Mouse (Mus musculus): ENCODE data around the gene Rsph14. TPM values are rescaled to one million over a fixed set of nuclear protein-coding genes. Genes with fewer than 3 reads are reported as not detected.

Gene Rsph14
- polyA plus RNA-seq, 1 experiment from 2014 or later, result not detected

DNA sequence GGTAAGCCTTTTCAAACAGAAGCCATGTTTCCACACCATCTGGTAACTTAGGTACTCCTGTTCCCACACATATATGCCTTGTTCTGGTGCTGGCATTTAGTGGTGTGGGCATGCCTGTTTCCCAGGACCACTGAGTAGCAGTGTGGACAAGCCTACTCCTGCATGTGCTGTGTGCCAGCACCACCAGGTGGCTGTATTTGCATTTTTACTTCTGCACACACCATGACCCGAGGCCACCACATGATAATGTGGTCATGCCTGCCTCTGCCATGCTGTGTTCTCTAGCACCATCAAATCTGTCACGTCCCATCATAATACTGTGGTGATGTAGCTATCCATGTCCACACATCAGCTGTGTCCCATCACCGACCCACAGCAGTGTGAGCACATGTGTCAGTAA lies 93.1 kb downstream of the Rsph14 start:
- H3K27me3 ChIP-seq (ENCODE audit: control insufficient read depth, insufficient read depth, low read length), result no peaks in the 10 kb centered on the region
- no peak for ATAC-seq (replicated peaks; ENCODE audit: insufficient number of reproducible peaks, low FRiP score, low TSS enrichment)

DNA sequence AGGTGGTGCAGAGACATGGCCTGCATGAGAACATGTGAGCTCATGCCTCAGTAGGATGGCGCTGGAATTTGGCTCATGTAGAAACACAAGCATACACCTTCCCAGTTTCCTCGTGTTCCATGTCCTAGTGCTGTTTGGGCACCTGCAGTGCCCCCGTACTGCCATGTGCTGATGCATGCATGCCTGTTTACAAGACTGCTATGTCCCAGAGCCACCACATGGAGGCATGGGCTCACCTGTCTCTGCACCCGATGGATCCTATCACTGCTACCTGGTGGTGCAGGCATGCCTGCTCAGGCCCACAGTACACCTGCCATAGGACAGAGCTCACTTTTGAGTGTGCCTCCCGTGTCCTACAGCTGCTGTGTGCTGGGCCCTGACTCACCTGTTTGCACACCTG lies 94.0 kb downstream of the Rsph14 start:
- WGBS (ENCODE audit: insufficient replicate concordance), result 61% methylated on average over 5 of the region's 5 CpGs

More for the DNA sequence above, 93.1 kb downstream of the Rsph14 start:
- H3K9ac ChIP-seq (ENCODE audit: low read depth, low read length), result no peak overlapping the region
- WGBS (ENCODE audit: insufficient replicate concordance), result 57% methylated on average over 3 of the region's 3 CpGs
- no peak overlapping the region for H3K4me2 ChIP-seq
- H3K4me1 ChIP-seq (ENCODE audit: control insufficient read depth, insufficient read depth, low read length), result no peaks in the 10 kb centered on the region
- H3K9me3 ChIP-seq (replicated peaks; ENCODE audit: control insufficient read depth, low read length), result no peaks in the 10 kb centered on the region
- no peak overlapping the region for H3K4me3 ChIP-seq (ENCODE audit: low read depth, low read length)
- H3K27ac ChIP-seq (ENCODE audit: low read depth, low read length), result no peak overlapping the region
- no peaks in the 10 kb centered on the region for H3K36me3 ChIP-seq (ENCODE audit: control insufficient read depth, insufficient read depth, low read length)

DNA sequence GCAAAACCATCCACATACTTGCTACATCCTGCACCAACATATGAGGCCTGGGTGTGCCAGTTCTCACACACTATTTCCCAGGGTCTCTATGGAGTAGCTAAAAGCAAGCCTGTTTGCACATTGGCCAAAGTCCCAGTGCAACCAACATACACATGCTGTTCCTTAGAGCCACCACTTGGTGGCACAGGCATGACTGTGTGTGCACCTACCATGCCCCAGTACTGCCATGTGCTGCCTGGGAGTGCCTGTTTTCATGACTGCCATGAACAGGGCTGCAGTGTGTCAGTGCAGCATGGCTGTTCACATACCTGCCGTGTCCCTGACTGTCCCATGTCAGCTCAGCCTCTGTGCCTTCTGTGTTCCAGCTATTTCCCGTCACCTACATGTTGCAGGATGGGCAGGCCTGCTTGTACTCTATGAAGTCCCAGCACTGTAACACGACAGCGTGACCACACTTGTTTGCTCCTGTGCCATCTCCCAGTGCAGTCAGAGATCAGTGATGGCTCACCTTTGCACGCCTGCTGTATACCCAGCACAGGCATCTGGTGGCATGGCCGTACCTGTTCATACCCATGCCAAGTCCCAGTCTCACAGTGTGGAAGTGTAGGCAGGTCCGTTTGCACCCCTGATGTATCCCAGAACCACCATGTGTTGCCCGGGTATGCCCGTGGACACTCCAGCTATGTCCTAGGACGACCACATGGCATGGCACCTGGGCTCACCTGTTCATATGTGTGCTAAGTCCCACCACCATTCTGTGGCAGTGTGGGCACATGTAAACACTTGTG lies 95.2 kb downstream of the Rsph14 start:
- Histone ChIP-seq H3K9me3 (replicated peaks; ENCODE audit: control insufficient read depth, low read length) (no peaks in the 10 kb centered on the region), H3K36me3 (ENCODE audit: control insufficient read depth, insufficient read depth, low read length) (no peaks in the 10 kb centered on the region), H3K4me2 (no peak overlapping the region), H3K4me1 (ENCODE audit: control insufficient read depth, insufficient read depth, low read length) (no peaks in the 10 kb centered on the region), H3K4me3 (ENCODE audit: low read depth, low read length) (no peak overlapping the region), H3K27ac (ENCODE audit: low read depth, low read length) (no peak overlapping the region), H3K9ac (ENCODE audit: low read depth, low read length) (no peak overlapping the region), H3K27me3 (ENCODE audit: control insufficient read depth, insufficient read depth, low read length) (no peaks in the 10 kb centered on the region)
- ATAC-seq (replicated peaks; ENCODE audit: insufficient number of reproducible peaks, low FRiP score, low TSS enrichment), result no peak
- WGBS (ENCODE audit: insufficient replicate concordance), result 77% methylated on average over 10 of the region's 10 CpGs

More for the DNA sequence above, 94.0 kb downstream of the Rsph14 start:
- Histone ChIP-seq H3K4me1 (ENCODE audit: control insufficient read depth, insufficient read depth, low read length) (no peaks in the 10 kb centered on the region), H3K36me3 (ENCODE audit: control insufficient read depth, insufficient read depth, low read length) (no peaks in the 10 kb centered on the region), H3K4me3 (ENCODE audit: low read depth, low read length) (no peak overlapping the region), H3K27ac (ENCODE audit: low read depth, low read length) (no peak overlapping the region), H3K9ac (ENCODE audit: low read depth, low read length) (no peak overlapping the region), H3K4me2 (no peak overlapping the region), H3K27me3 (ENCODE audit: control insufficient read depth, insufficient read depth, low read length) (no peaks in the 10 kb centered on the region), H3K9me3 (replicated peaks; ENCODE audit: control insufficient read depth, low read length) (no peaks in the 10 kb centered on the region)
- ATAC-seq (replicated peaks; ENCODE audit: insufficient number of reproducible peaks, low FRiP score, low TSS enrichment), result no peak

DNA sequence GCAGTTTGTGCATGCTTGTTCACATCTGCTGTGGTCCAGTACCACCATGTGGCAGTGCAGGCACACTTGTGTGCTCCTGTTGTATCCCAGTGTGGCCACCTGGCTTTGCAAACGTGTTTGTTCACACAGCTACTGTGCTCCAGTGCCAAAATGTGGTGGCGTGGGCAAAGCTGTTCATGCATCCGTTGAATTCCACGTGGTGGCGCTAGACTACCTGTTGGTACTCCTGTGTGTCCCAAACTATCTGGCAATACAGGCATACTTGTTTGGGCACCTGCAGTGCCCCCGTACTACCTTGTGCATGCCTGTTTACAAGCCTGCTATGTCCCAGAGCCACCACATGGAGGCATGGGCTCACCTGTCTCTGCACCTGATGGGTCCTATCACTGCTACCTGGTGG lies 97.4 kb downstream of the Rsph14 start:
- Histone ChIP-seq H3K9ac (ENCODE audit: low read depth, low read length) (no peak overlapping the region), H3K27ac (ENCODE audit: low read depth, low read length) (no peak overlapping the region), H3K4me3 (ENCODE audit: low read depth, low read length) (no peak overlapping the region), H3K36me3 (ENCODE audit: control insufficient read depth, insufficient read depth, low read length) (no peaks in the 10 kb centered on the region), H3K27me3 (ENCODE audit: control insufficient read depth, insufficient read depth, low read length) (no peaks in the 10 kb centered on the region), H3K4me2 (no peak overlapping the region), H3K4me1 (ENCODE audit: control insufficient read depth, insufficient read depth, low read length) (no peaks in the 10 kb centered on the region), H3K9me3 (replicated peaks; ENCODE audit: control insufficient read depth, low read length) (no peaks in the 10 kb centered on the region)
- 30% methylated on average over 6 of the region's 6 CpGs for WGBS (ENCODE audit: insufficient replicate concordance)
- ATAC-seq (replicated peaks; ENCODE audit: insufficient number of reproducible peaks, low FRiP score, low TSS enrichment), result no peak

DNA sequence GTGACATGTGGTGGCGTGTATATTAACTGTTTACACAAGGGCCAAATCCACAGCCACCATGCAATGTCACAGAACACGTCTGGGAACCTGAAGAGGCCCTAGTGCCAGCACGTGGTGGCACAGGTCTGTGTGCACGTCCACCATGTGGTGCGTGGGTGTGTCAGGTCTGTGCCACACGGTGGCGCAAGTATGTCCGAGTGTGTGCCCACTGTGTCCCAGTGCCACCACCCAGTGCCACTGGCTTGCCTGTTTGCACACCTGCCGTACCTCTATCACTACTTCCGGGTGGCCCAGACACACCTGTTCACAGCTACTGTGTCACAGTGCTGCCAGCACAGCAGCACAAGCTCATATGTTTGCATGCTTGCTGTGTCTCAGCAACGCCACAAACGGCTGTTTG lies 97.9 kb downstream of the Rsph14 start:
- Histone ChIP-seq H3K9ac (ENCODE audit: low read depth, low read length) (no peak overlapping the region), H3K36me3 (ENCODE audit: control insufficient read depth, insufficient read depth, low read length) (no peaks in the 10 kb centered on the region), H3K4me1 (ENCODE audit: control insufficient read depth, insufficient read depth, low read length) (no peaks in the 10 kb centered on the region), H3K27ac (ENCODE audit: low read depth, low read length) (no peak overlapping the region), H3K4me2 (no peak overlapping the region), H3K4me3 (ENCODE audit: low read depth, low read length) (no peak overlapping the region), H3K27me3 (ENCODE audit: control insufficient read depth, insufficient read depth, low read length) (no peaks in the 10 kb centered on the region), H3K9me3 (replicated peaks; ENCODE audit: control insufficient read depth, low read length) (no peaks in the 10 kb centered on the region)
- ATAC-seq (replicated peaks; ENCODE audit: insufficient number of reproducible peaks, low FRiP score, low TSS enrichment), result no peak
- WGBS (ENCODE audit: insufficient replicate concordance), result 78% methylated on average over 12 of the region's 12 CpGs

DNA sequence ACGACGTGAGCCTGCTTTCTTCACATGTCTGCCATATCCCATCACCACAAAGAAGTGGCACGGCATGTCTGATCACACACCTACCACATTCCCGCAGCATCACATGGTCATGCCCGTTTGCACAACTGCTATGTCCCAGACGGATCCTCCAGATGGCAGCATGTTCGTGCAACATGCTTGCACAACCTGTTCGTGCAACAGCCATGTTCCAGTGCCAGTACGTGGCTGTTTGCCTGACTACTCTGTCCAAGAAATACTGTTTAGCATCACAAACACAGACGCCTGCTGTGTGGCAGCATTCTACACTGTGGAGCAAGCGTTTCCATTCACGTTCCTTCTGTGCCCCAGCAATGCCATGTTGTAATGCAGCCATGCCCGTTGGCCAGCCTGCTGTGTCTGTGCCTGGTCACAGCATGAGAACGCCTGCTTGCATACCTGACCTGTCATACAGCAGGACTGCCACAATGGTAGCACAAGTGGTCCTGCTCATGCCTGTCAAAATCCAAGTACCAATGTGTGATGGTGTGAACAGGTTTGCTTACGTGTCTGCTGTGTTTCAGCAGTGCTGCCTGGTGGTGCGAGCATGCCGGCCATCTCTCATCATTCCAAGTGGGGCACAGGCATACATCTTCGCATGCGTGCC lies 98.7 kb downstream of the Rsph14 start:
- Histone ChIP-seq H3K27ac (ENCODE audit: low read depth, low read length) (no peak overlapping the region), H3K9ac (ENCODE audit: low read depth, low read length) (no peak overlapping the region), H3K4me2 (no peak overlapping the region), H3K4me1 (ENCODE audit: control insufficient read depth, insufficient read depth, low read length) (no peaks in the 10 kb centered on the region), H3K4me3 (ENCODE audit: low read depth, low read length) (no peak overlapping the region), H3K27me3 (ENCODE audit: control insufficient read depth, insufficient read depth, low read length) (no peaks in the 10 kb centered on the region), H3K36me3 (ENCODE audit: control insufficient read depth, insufficient read depth, low read length) (no peaks in the 10 kb centered on the region), H3K9me3 (replicated peaks; ENCODE audit: control insufficient read depth, low read length) (no peaks in the 10 kb centered on the region)
- WGBS (ENCODE audit: insufficient replicate concordance), result 82% methylated on average over 19 of the region's 19 CpGs
- no peak for ATAC-seq (replicated peaks; ENCODE audit: insufficient number of reproducible peaks, low FRiP score, low TSS enrichment)

DNA sequence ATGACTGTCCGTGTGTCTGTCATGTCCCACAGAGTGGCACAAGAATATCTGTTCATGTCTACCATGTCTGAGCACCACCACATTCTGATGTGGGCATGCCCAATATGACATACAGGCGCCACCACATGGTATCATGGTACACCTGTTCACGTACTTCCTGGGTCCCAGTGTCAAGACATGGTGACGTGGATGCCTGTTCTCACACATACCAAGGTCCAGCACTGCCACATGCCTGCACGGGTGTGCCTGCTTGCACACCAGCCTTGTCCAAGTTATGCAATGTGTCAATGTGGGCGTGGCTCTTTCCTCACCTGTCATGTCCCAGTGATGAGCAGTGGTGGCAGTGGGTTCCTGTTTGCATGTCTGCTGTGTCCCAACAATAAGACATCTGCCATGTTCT lies 99.9 kb downstream of the Rsph14 start:
- no peak overlapping the region for H3K4me2 ChIP-seq
- no peak overlapping the region for H3K27ac ChIP-seq (ENCODE audit: low read depth, low read length)
- H3K27me3 ChIP-seq (ENCODE audit: control insufficient read depth, insufficient read depth, low read length), result no peaks in the 10 kb centered on the region
- no peaks in the 10 kb centered on the region for H3K9me3 ChIP-seq (replicated peaks; ENCODE audit: control insufficient read depth, low read length)
- no peaks in the 10 kb centered on the region for H3K4me1 ChIP-seq (ENCODE audit: control insufficient read depth, insufficient read depth, low read length)
- H3K36me3 ChIP-seq (ENCODE audit: control insufficient read depth, insufficient read depth, low read length), result no peaks in the 10 kb centered on the region
- WGBS (ENCODE audit: insufficient replicate concordance), result 78% methylated on average over 6 of the region's 6 CpGs
- no peak overlapping the region for H3K9ac ChIP-seq (ENCODE audit: low read depth, low read length)
- no peak for ATAC-seq (replicated peaks; ENCODE audit: insufficient number of reproducible peaks, low FRiP score, low TSS enrichment)
- no peak overlapping the region for H3K4me3 ChIP-seq (ENCODE audit: low read depth, low read length)

DNA sequence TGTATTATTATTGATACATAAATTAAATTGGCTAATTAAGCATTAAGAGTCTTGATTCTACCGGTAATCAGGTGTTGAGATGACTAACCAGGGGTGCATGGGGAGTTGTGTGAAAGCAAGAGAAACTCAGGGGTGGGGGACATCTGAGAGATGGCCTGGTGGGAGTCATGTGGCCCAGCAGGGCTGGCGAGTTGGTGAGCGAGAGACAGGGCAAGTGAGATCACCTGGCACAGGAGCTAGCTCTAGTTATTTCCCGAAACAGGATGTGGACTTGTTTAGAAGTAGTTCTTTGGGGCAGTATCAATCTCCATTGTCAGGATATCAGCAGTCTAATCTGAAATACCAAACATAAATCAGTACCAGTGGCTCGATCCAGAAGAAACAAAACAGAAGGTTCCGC lies 100.8 kb downstream of the Rsph14 start:
- Histone ChIP-seq H3K27me3 (ENCODE audit: control insufficient read depth, insufficient read depth, low read length) (no peaks in the 10 kb centered on the region), H3K9ac (ENCODE audit: low read depth, low read length) (no peak overlapping the region), H3K4me2 (no peak overlapping the region), H3K4me1 (ENCODE audit: control insufficient read depth, insufficient read depth, low read length) (no peaks in the 10 kb centered on the region), H3K36me3 (ENCODE audit: control insufficient read depth, insufficient read depth, low read length) (no peaks in the 10 kb centered on the region), H3K4me3 (ENCODE audit: low read depth, low read length) (no peak overlapping the region), H3K27ac (ENCODE audit: low read depth, low read length) (no peak overlapping the region), H3K9me3 (replicated peaks; ENCODE audit: control insufficient read depth, low read length) (no peaks in the 10 kb centered on the region)
- WGBS (ENCODE audit: insufficient replicate concordance), result 70% methylated on average over 6 of the region's 6 CpGs
- no peak for ATAC-seq (replicated peaks; ENCODE audit: insufficient number of reproducible peaks, low FRiP score, low TSS enrichment)

DNA sequence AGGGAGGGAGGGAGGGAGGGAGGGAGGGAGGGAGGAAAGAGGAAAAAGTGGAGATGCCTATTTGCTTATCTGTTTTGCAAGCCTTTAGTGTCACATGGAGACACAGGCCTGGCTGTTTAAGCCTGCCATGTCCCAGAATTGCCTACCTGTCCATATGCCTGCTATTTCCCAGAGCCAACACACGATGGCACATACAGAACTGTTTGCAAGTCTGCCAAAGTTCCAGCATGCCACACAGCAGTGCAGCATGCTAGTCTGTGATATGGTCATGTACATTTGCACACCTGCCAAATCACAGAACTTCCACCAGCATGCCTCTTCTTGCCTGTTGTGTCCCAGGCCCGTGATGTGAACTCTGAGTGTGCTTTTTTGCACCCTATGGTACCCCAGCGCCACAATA lies 101.8 kb downstream of the Rsph14 start:
- no peak overlapping the region for H3K9ac ChIP-seq (ENCODE audit: low read depth, low read length)
- no peak for ATAC-seq (replicated peaks; ENCODE audit: insufficient number of reproducible peaks, low FRiP score, low TSS enrichment)
- no peaks in the 10 kb centered on the region for H3K9me3 ChIP-seq (replicated peaks; ENCODE audit: control insufficient read depth, low read length)
- H3K4me1 ChIP-seq (ENCODE audit: control insufficient read depth, insufficient read depth, low read length), result no peaks in the 10 kb centered on the region
- no peak overlapping the region for H3K27ac ChIP-seq (ENCODE audit: low read depth, low read length)
- no peak overlapping the region for H3K4me2 ChIP-seq
- H3K36me3 ChIP-seq (ENCODE audit: control insufficient read depth, insufficient read depth, low read length), result no peaks in the 10 kb centered on the region
- H3K27me3 ChIP-seq (ENCODE audit: control insufficient read depth, insufficient read depth, low read length), result peaks cover 5% of the 10 kb centered on the region; the same call in 1 of the 2 replicates
- 80% methylated on average over 3 of the region's 3 CpGs for WGBS (ENCODE audit: insufficient replicate concordance)
- H3K4me3 ChIP-seq (ENCODE audit: low read depth, low read length), result no peak overlapping the region

Data from heart, embryonic 11.5 days (tissue).